Mouse (Mus musculus) stomach, postnatal 0 days (tissue): ENCODE results near the gene Cyp2a4.
"Not testable (repeated sequence)": the region's sequence is repeated elsewhere in the genome, so short reads cannot be mapped to it uniquely, and the experiment has no call there.

Source experiments
- CTCF ChIP-seq: IDR thresholded peaks from 2 replicates; pipeline ENCODE4 v1.5.1; 2016; ENCODE audit warnings: antibody characterized with exemption, low read depth, mild to moderate bottlenecking, moderate library complexity
- EP300 ChIP-seq: optimal IDR thresholded peaks from 2 replicates; pipeline ENCODE3; 2016; ENCODE audit warnings: antibody characterized with exemption

DNA sequence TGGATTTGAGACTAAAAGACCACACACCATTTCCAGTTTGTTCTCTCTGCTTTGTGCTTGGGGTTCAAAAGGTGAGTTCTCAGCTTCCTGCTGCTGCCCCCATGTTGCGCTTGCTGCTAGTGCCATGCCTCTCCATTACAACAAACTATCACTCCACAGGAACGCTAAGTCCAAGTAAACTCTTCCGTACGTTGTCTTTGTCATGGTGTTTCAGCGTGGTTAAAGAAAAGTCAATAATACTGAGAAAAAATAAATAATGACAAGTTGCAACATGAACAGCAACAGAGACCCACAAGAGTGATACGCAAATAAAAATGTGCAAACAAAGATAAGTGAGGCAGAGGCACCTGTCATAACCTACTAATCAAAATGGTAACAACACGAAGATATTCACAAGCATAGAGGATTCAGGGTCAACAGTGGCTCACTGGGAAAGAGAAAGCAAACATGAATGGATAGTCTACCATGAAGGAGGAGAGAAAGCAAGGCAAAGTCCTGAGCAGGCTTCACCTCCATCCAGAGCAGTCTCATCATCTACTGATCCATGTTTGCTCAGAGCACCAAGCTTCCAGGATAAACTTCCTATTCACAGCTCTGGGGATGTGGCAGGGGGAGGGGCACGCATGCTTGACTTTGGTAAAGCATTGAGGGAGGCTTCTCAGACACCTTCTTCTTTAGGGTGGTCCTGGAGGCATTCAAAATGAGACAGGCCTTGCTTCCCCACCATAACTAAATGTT is 3.4 kb upstream of the Cyp2a4 start:
- TF ChIP-seq EP300, CTCF: not testable (repeated sequence)
